Mouse (Mus musculus): Measurements from ENCODE around the gene Opa1.

- no peak for TF ChIP-seq CTCF (IDR thresholded peaks at IDR 0.05)
- TF ChIP-seq EP300 (IDR thresholded peaks at IDR 0.05; ENCODE audit: insufficient read depth, low read depth, low read length), result no peak
- TF ChIP-seq POLR2A (IDR thresholded peaks at IDR 0.05; ENCODE audit: insufficient read depth, low read depth, low read length), result no peak
Measured at GRCm38 (mm10) chr16:29680548-29681175, 101.5 kb downstream of the Opa1 start.

Measured in heart, adult 2 months (tissue).